Mouse (Mus musculus) gastrocnemius, postnatal 25 days (tissue): ENCODE measurements around the gene Tmprss3. TPM values are rescaled to one million over a fixed set of nuclear protein-coding genes. Genes with fewer than 3 reads are reported as not detected.

ENCODE experiments used
- DNase-seq: peaks from one replicate; pipeline ENCODE4 v3.0.0; 2022
- total RNA-seq, 2 experiments: library from RNA; stranded (reverse); gene quantifications; 1 replicate in 1 of 2; 2 replicates in 1 of 2; pipeline ENCODE4 v1.2.3; 2021

The Tmprss3 gene
- total RNA-seq, 2 experiments from 2014 or later, result not detected

- DNase-seq, result no peak
Measured at GRCm38 (mm10) chr17:31136821-31137220, 62.0 kb downstream of the Tmprss3 start.

- DNase-seq, result no peak
Measured at GRCm38 (mm10) chr17:31136291-31136690, 62.5 kb downstream of the Tmprss3 start.

- no peak for DNase-seq
Measured at GRCm38 (mm10) chr17:31134913-31135312, 63.9 kb downstream of the Tmprss3 start.

- no peak for DNase-seq
Measured at GRCm38 (mm10) chr17:31133776-31134175, 65.0 kb downstream of the Tmprss3 start.

- no peak for DNase-seq
Measured at GRCm38 (mm10) chr17:31131269-31131821, 67.4 kb downstream of the Tmprss3 start.

- DNase-seq, result no peak
Measured at GRCm38 (mm10) chr17:31129452-31129851, 69.3 kb downstream of the Tmprss3 start, which contains the start of gene Tff3. Tff3 (minus strand) TSS chr17:31129646.

Other genes with a start within 250 kb of the Tmprss3 start
- not detected for gene Umodl1, start 244.3 kb downstream of the Tmprss3 start, total RNA-seq
- gene Abcg1, start 141.3 kb downstream of the Tmprss3 start, total RNA-seq, result 1 to 10 TPM; 1.8 to 2.9 TPM
- gene Tff3, start 69.3 kb downstream of the Tmprss3 start, total RNA-seq, result not detected
- gene Tff2, start 54.7 kb downstream of the Tmprss3 start, total RNA-seq, result not detected
- gene Tff1, start 33.7 kb downstream of the Tmprss3 start, total RNA-seq, result not detected
- under 1 TPM in 1 of 2 experiments, not detected in 1; 0.19 TPM for gene Ubash3a, start 8.9 kb upstream of the Tmprss3 start, total RNA-seq
- 10 to 100 TPM in 1 of 2 experiments, 1 to 10 TPM in 1; 8.0 to 10.2 TPM for gene Rsph1, start 78.4 kb upstream of the Tmprss3 start, total RNA-seq
- 1 to 10 TPM; 3.0 to 5.2 TPM for gene Slc37a1, start 87.8 kb upstream of the Tmprss3 start, total RNA-seq
- 1 to 10 TPM; 2.4 to 2.8 TPM for gene Pde9a, start 187.2 kb upstream of the Tmprss3 start, total RNA-seq